Mouse (Mus musculus): Measurements from ENCODE around the gene Ube2f. TPM values are rescaled to one million over a fixed set of nuclear protein-coding genes. Genes with fewer than 3 reads are reported as not detected.

Ube2f gene
- polyA plus RNA-seq, 1 experiment from 2014 or later, result 77.9 TPM

GRCm38 (mm10) chr1:91250415-91251147 lies 477 bp downstream of the Ube2f start:
- Histone ChIP-seq H3K4me1 (ENCODE audit: insufficient read depth) (0 out of 2 replicates have a peak, but pooled peaks cover 9% of the 10 kb centered on the region), H3K4me3 (ENCODE audit: low read depth, low read length) (peak overlapping the region; percentile 99), H3K36me3 (ENCODE audit: insufficient read depth) (peaks cover 5% of the 10 kb centered on the region; the same call in 1 of the 2 replicates), H3K27me3 (ENCODE audit: insufficient read depth, low read length) (no peaks in the 10 kb centered on the region), H3K9ac (peak overlapping the region; percentile 90), H3K9me3 (ENCODE audit: low read depth, low read length) (no peaks in the 10 kb centered on the region), H3K27ac (ENCODE audit: low read depth) (peak overlapping the region; percentile 80), H3K4me2 (peak overlapping the region; percentile 73)
- ATAC-seq (ENCODE audit: insufficient read depth), result peak; percentile 52
- WGBS, result under 1% methylated on average over 65 of the region's 70 CpGs
- DNase-seq, result peak; percentile 24
- no peak for TF ChIP-seq CTCF (IDR thresholded peaks at IDR 0.05; ENCODE audit: low read depth)

GRCm38 (mm10) chr1:91251148-91251650 lies 1.1 kb downstream of the Ube2f start:
- no peak for TF ChIP-seq CTCF (IDR thresholded peaks at IDR 0.05; ENCODE audit: low read depth)
- Histone ChIP-seq H3K27me3 (ENCODE audit: insufficient read depth, low read length) (no peaks in the 10 kb centered on the region), H3K4me1 (ENCODE audit: insufficient read depth) (0 out of 2 replicates have a peak, but pooled peaks cover 9% of the 10 kb centered on the region), H3K4me3 (ENCODE audit: low read depth, low read length) (peak overlapping the region; percentile 99), H3K9ac (peak overlapping the region; percentile 90), H3K36me3 (ENCODE audit: insufficient read depth) (peaks cover 5% of the 10 kb centered on the region; the same call in 1 of the 2 replicates), H3K27ac (ENCODE audit: low read depth) (no peak overlapping the region), H3K4me2 (peak overlapping the region; percentile 73), H3K9me3 (ENCODE audit: low read depth, low read length) (no peaks in the 10 kb centered on the region)
- ATAC-seq (ENCODE audit: insufficient read depth), result no peak
- DNase-seq, result no peak
- WGBS, result 37% methylated on average over 5 of the region's 5 CpGs

- no peak overlapping the region for H3K9ac ChIP-seq
- peak; percentile 68 for TF ChIP-seq CTCF (IDR thresholded peaks at IDR 0.05; ENCODE audit: low read depth)
- WGBS, result 59% methylated on average over 8 of the region's 8 CpGs
- H3K4me3 ChIP-seq (ENCODE audit: low read depth, low read length), result 0 out of 2 replicates have a peak overlapping the region, but pooled peaks have one; percentile 8
- H3K4me1 ChIP-seq (ENCODE audit: insufficient read depth), result 0 out of 2 replicates have a peak, but pooled peaks cover 9% of the 10 kb centered on the region
- peak; percentile 28 for DNase-seq
- ATAC-seq (ENCODE audit: insufficient read depth), result no peak
- no peaks in the 10 kb centered on the region for H3K27me3 ChIP-seq (ENCODE audit: insufficient read depth, low read length)
- no peaks in the 10 kb centered on the region for H3K9me3 ChIP-seq (ENCODE audit: low read depth, low read length)
- no peak overlapping the region for H3K27ac ChIP-seq (ENCODE audit: low read depth)
- peak overlapping the region; percentile 73 for H3K4me2 ChIP-seq
- H3K36me3 ChIP-seq (ENCODE audit: insufficient read depth), result peaks cover 5% of the 10 kb centered on the region; the same call in 1 of the 2 replicates
Measured at GRCm38 (mm10) chr1:91251927-91252326, 1.8 kb downstream of the Ube2f start.

- H3K9me3 ChIP-seq (ENCODE audit: low read depth, low read length), result no peaks in the 10 kb centered on the region
- no peak overlapping the region for H3K4me3 ChIP-seq (ENCODE audit: low read depth, low read length)
- no peak overlapping the region for H3K4me2 ChIP-seq
- no peak overlapping the region for H3K9ac ChIP-seq
- 0 out of 2 replicates have a peak, but pooled peaks cover 3% of the 10 kb centered on the region for H3K4me1 ChIP-seq (ENCODE audit: insufficient read depth)
- DNase-seq (no peak), ATAC-seq (ENCODE audit: insufficient read depth) (no peak)
- no peak for TF ChIP-seq CTCF (IDR thresholded peaks at IDR 0.05; ENCODE audit: low read depth)
- H3K27me3 ChIP-seq (ENCODE audit: insufficient read depth, low read length), result no peaks in the 10 kb centered on the region
- 0 out of 2 replicates have a peak overlapping the region, but pooled peaks have one; percentile 19 for H3K27ac ChIP-seq (ENCODE audit: low read depth)
- H3K36me3 ChIP-seq (ENCODE audit: insufficient read depth), result peaks cover 9% of the 10 kb centered on the region; the same call in 1 of the 2 replicates
Measured at GRCm38 (mm10) chr1:91257918-91258317, 7.8 kb downstream of the Ube2f start.

- Histone ChIP-seq H3K27me3 (ENCODE audit: insufficient read depth, low read length) (no peaks in the 10 kb centered on the region), H3K27ac (ENCODE audit: low read depth) (no peak overlapping the region), H3K4me1 (ENCODE audit: insufficient read depth) (0 out of 2 replicates have a peak, but pooled peaks cover 3% of the 10 kb centered on the region), H3K9ac (no peak overlapping the region), H3K4me2 (no peak overlapping the region), H3K36me3 (ENCODE audit: insufficient read depth) (0 out of 2 replicates have a peak, but pooled peaks cover 9% of the 10 kb centered on the region), H3K9me3 (ENCODE audit: low read depth, low read length) (no peaks in the 10 kb centered on the region), H3K4me3 (ENCODE audit: low read depth, low read length) (no peak overlapping the region)
- WGBS, result 77% methylated on average over 5 of the region's 5 CpGs
- ATAC-seq (ENCODE audit: insufficient read depth) (no peak), DNase-seq (no peak)
- no peak for TF ChIP-seq CTCF (IDR thresholded peaks at IDR 0.05; ENCODE audit: low read depth)
Measured at GRCm38 (mm10) chr1:91259794-91260193, 9.7 kb downstream of the Ube2f start.

- H3K4me2 ChIP-seq, result no peak overlapping the region
- ATAC-seq (ENCODE audit: insufficient read depth), result no peak
- no peaks in the 10 kb centered on the region for H3K27me3 ChIP-seq (ENCODE audit: insufficient read depth, low read length)
- peaks cover 16% of the 10 kb centered on the region for H3K36me3 ChIP-seq (ENCODE audit: insufficient read depth)
- H3K9me3 ChIP-seq (ENCODE audit: low read depth, low read length), result no peaks in the 10 kb centered on the region
- WGBS, result 89% methylated on average over 7 of the region's 7 CpGs
- TF ChIP-seq CTCF (IDR thresholded peaks at IDR 0.05; ENCODE audit: low read depth), result no peak
- H3K4me3 ChIP-seq (ENCODE audit: low read depth, low read length), result no peak overlapping the region
- DNase-seq, result no peak
- 0 out of 2 replicates have a peak, but pooled peaks cover 2% of the 10 kb centered on the region for H3K4me1 ChIP-seq (ENCODE audit: insufficient read depth)
- no peak overlapping the region for H3K27ac ChIP-seq (ENCODE audit: low read depth)
- no peak overlapping the region for H3K9ac ChIP-seq
Measured at GRCm38 (mm10) chr1:91262508-91262907, 12.4 kb downstream of the Ube2f start.

GRCm38 (mm10) chr1:91272260-91272659 lies 22.2 kb downstream of the Ube2f start:
- no peak overlapping the region for H3K27ac ChIP-seq (ENCODE audit: low read depth)
- no peaks in the 10 kb centered on the region for H3K4me1 ChIP-seq (ENCODE audit: insufficient read depth)
- H3K36me3 ChIP-seq (ENCODE audit: insufficient read depth), result peaks cover 20% of the 10 kb centered on the region
- no peak for TF ChIP-seq CTCF (IDR thresholded peaks at IDR 0.05; ENCODE audit: low read depth)
- no peaks in the 10 kb centered on the region for H3K27me3 ChIP-seq (ENCODE audit: insufficient read depth, low read length)
- 91% methylated on average over 2 of the region's 2 CpGs for WGBS
- H3K9ac ChIP-seq, result no peak overlapping the region
- ATAC-seq (ENCODE audit: insufficient read depth), result no peak
- H3K4me2 ChIP-seq, result no peak overlapping the region
- no peak for DNase-seq
- H3K9me3 ChIP-seq (ENCODE audit: low read depth, low read length), result no peaks in the 10 kb centered on the region
- H3K4me3 ChIP-seq (ENCODE audit: low read depth, low read length), result no peak overlapping the region

Measured in lung, embryonic 14.5 days (tissue).